Mouse (Mus musculus): Measurements from ENCODE around the gene Elof1.

DNA sequence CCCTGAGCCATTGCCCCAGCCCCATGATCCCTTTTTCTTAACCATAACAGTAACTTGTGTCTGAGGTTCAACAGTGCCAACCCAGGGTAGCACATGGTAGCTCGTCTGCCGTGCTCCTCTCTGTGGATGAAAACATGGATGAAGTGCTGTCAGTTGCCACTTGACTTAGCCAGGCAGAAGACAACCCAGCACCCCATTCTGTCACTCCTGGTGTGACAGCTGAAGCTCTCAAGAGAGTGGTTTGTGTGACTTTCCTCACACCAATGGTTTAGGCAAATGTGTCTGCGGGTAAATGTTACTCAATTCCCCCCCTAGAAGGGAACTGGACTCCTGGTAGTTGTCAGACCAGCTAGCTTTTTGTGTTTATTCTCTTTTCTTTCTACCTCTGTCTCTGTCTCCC lies 5.0 kb upstream of the Elof1 start:
- no peak for TF ChIP-seq CTCF (IDR thresholded peaks at IDR 0.05; ENCODE audit: low read depth, low read length)
- no peak for TF ChIP-seq GATA1 (IDR thresholded peaks at IDR 0.05; ENCODE audit: borderline replicate concordance, low read length)

Data from G1E (cell line).